Mouse (Mus musculus) hindbrain, embryonic 16.5 days (tissue): Measurements from ENCODE around the gene Rasl10a. TPM values are rescaled to one million over a fixed set of nuclear protein-coding genes. Genes with fewer than 3 reads are reported as not detected.

Experiments
- ATAC-seq: fragments of 200-750 bp; cut with Nextera tagmentation; 2 replicates; pipeline ENCODE4 v1.8.0; 2017; ENCODE audit warnings: moderate TSS enrichment, moderate library complexity
- H3K27ac ChIP-seq: fragments of 300-500 bp; sonication (generic); 2 replicates; pipeline ENCODE4 v1.5.1; 2014; ENCODE audit warnings: low read depth, mild to moderate bottlenecking, control low read depth, low read length, moderate library complexity
- H3K27me3 ChIP-seq: fragments of 300-500 bp; sonication (generic); replicated peaks from 2 replicates; pipeline ENCODE4 v1.6.1; 2014; ENCODE audit warnings: low read length; ENCODE audit not compliant: control insufficient read depth, insufficient read depth
- H3K36me3 ChIP-seq: fragments of 300-500 bp; sonication (generic); 2 replicates; pipeline ENCODE4 v1.6.1; 2014; ENCODE audit warnings: mild to moderate bottlenecking, low read length, moderate library complexity, mixed read lengths; ENCODE audit not compliant: control insufficient read depth, insufficient read depth
- H3K4me1 ChIP-seq: fragments of 300-500 bp; sonication (generic); 2 replicates; pipeline ENCODE4 v1.6.1; 2014; ENCODE audit warnings: low read depth, low read length; ENCODE audit not compliant: control insufficient read depth, insufficient read depth
- H3K4me2 ChIP-seq: fragments of 300-500 bp; sonication (generic); 2 replicates; pipeline ENCODE4 v1.6.1; 2014; ENCODE audit warnings: mild to moderate bottlenecking, low read length, control low read depth, moderate library complexity
- H3K4me3 ChIP-seq: fragments of 300-500 bp; sonication (generic); 2 replicates; pipeline ENCODE4 v1.5.1; 2014; ENCODE audit warnings: mild to moderate bottlenecking, low read length, control low read depth, moderate library complexity
- H3K9ac ChIP-seq: fragments of 300-500 bp; sonication (generic); 2 replicates; pipeline ENCODE4 v1.6.1; 2014; ENCODE audit warnings: low read depth, mild to moderate bottlenecking, control low read depth, low read length, moderate library complexity
- H3K9me3 ChIP-seq: fragments of 300-500 bp; sonication (generic); 2 replicates; pipeline ENCODE4 v1.6.1; 2014; ENCODE audit warnings: mild to moderate bottlenecking, low read length, moderate library complexity; ENCODE audit not compliant: control insufficient read depth
- WGBS: fragments of 180-500 bp; shearing (Covaris S2); extraction: QIAGEN DNeasy Blood & Tissue Kit; methylation state at CpG from one replicate; pipeline ENCODE4 v1.1.7; 2014; 5-methylcytosine and 5-hydroxymethylcytosine counted together
- polyA plus RNA-seq: library from polyadenylated mRNA; unstranded; fragments of >200 nt; fragmentation: Nextera tagmentation; extraction: Ambion mirVana; gene quantifications from 2 replicates; pipeline ENCODE4 v1.2.1, GENCODE M21; 2015

Gene Rasl10a
- polyA plus RNA-seq, 1 experiment from 2014 or later: 2.0 TPM

- Histone ChIP-seq H3K4me2 (peak overlapping the region; percentile 77), H3K36me3 (peaks cover 6% of the 10 kb centered on the region), H3K27ac (no peak overlapping the region), H3K4me3 (peak overlapping the region; percentile 88), H3K9me3 (no peaks in the 10 kb centered on the region), H3K27me3 (no peaks in the 10 kb centered on the region), H3K9ac (no peak overlapping the region), H3K4me1 (peaks cover 31% of the 10 kb centered on the region)
- ATAC-seq: no peak
- WGBS: 69% methylated on average over 8 of the region's 8 CpGs
Measured at GRCm38 (mm10) chr11:5096480-5097020, 38.6 kb downstream of the Rasl10a start.

- no peaks in the 10 kb centered on the region for H3K36me3 ChIP-seq
- H3K27ac ChIP-seq: peak overlapping the region; percentile 98
- H3K4me2 ChIP-seq: peak overlapping the region; percentile 77
- H3K27me3 ChIP-seq: no peaks in the 10 kb centered on the region
- peaks cover 33% of the 10 kb centered on the region for H3K4me1 ChIP-seq
- WGBS: under 1% methylated on average over 44 of the region's 44 CpGs
- peak; percentile 9; the same call in 1 of the 2 replicates for ATAC-seq
- peak overlapping the region; percentile 88 for H3K4me3 ChIP-seq
- peak overlapping the region; percentile 93 for H3K9ac ChIP-seq
- H3K9me3 ChIP-seq: no peaks in the 10 kb centered on the region
Measured at GRCm38 (mm10) chr11:5098035-5098735, 40.3 kb downstream of the Rasl10a start.

GRCm38 (mm10) chr11:5098736-5099542 is 41.0 kb downstream of the Rasl10a start, which contains the start of the genes Rhbdd3 and Ewsr1:
TSS of gene Rhbdd3 (plus strand) at chr11:5098926.
TSS of gene Ewsr1 (minus strand) at chr11:5099266.
- ATAC-seq: peak; percentile 86
- WGBS: under 1% methylated on average over 86 of the region's 92 CpGs
- H3K27ac ChIP-seq: peak within 1 kb of the TSS; percentile 98
- peaks cover 33% of the 10 kb centered on the region for H3K4me1 ChIP-seq
- no peaks in the 10 kb centered on the region for H3K9me3 ChIP-seq
- H3K27me3 ChIP-seq: no peaks in the 10 kb centered on the region
- peak within 1 kb of the TSS; percentile 88 for H3K4me3 ChIP-seq
- H3K9ac ChIP-seq: peak within 1 kb of the TSS; percentile 93
- H3K36me3 ChIP-seq: peaks cover 4% of the 10 kb centered on the region; the same call in 1 of the 2 replicates
- peak within 1 kb of the TSS; percentile 93 for H3K4me2 ChIP-seq

- Histone ChIP-seq H3K27ac (peak overlapping the region; percentile 98), H3K36me3 (peaks cover 4% of the 10 kb centered on the region; the same call in 1 of the 2 replicates), H3K9ac (peak overlapping the region; percentile 93), H3K4me3 (peak overlapping the region; percentile 88), H3K27me3 (no peaks in the 10 kb centered on the region), H3K4me1 (peaks cover 33% of the 10 kb centered on the region), H3K4me2 (peak overlapping the region; percentile 93), H3K9me3 (no peaks in the 10 kb centered on the region)
- 0% methylated on average over 31 of the region's 31 CpGs for WGBS
- peak; percentile 75 for ATAC-seq
Measured at GRCm38 (mm10) chr11:5099576-5100183, 41.8 kb downstream of the Rasl10a start.

GRCm38 (mm10) chr11:5100283-5100682 is 42.4 kb downstream of the Rasl10a start:
- Histone ChIP-seq H3K9ac (peak overlapping the region; percentile 93), H3K4me2 (peak overlapping the region; percentile 93), H3K27ac (peak overlapping the region; percentile 98), H3K36me3 (peaks cover 8% of the 10 kb centered on the region; the same call in 1 of the 2 replicates), H3K4me3 (peak overlapping the region; percentile 88), H3K27me3 (no peaks in the 10 kb centered on the region), H3K9me3 (no peaks in the 10 kb centered on the region), H3K4me1 (peaks cover 33% of the 10 kb centered on the region)
- ATAC-seq: no peak
- WGBS: 3% methylated on average over 7 of the region's 7 CpGs

GRCm38 (mm10) chr11:5100801-5101200 is 42.9 kb downstream of the Rasl10a start:
- Histone ChIP-seq H3K9ac (peak overlapping the region; percentile 93), H3K9me3 (no peaks in the 10 kb centered on the region), H3K4me2 (peak overlapping the region; percentile 93), H3K36me3 (peaks cover 8% of the 10 kb centered on the region; the same call in 1 of the 2 replicates), H3K27me3 (no peaks in the 10 kb centered on the region), H3K4me1 (peaks cover 32% of the 10 kb centered on the region), H3K4me3 (peak overlapping the region; percentile 88), H3K27ac (peak overlapping the region; percentile 98)
- 32% methylated on average over 5 of the region's 5 CpGs for WGBS
- ATAC-seq: no peak

- no peak overlapping the region for H3K9ac ChIP-seq
- H3K27ac ChIP-seq: no peak overlapping the region
- H3K4me3 ChIP-seq: no peak overlapping the region
- H3K4me2 ChIP-seq: no peak overlapping the region
- H3K4me1 ChIP-seq: peaks cover 25% of the 10 kb centered on the region
- ATAC-seq: no peak
- no peaks in the 10 kb centered on the region for H3K27me3 ChIP-seq
- no peaks in the 10 kb centered on the region for H3K9me3 ChIP-seq
- peaks cover 8% of the 10 kb centered on the region; the same call in 1 of the 2 replicates for H3K36me3 ChIP-seq
- WGBS: 89% methylated on average over 6 of the region's 6 CpGs
Measured at GRCm38 (mm10) chr11:5101641-5102040, 43.7 kb downstream of the Rasl10a start.

- Histone ChIP-seq H3K4me3 (no peak overlapping the region), H3K27me3 (no peaks in the 10 kb centered on the region), H3K4me1 (peaks cover 17% of the 10 kb centered on the region), H3K36me3 (peaks cover 8% of the 10 kb centered on the region; the same call in 1 of the 2 replicates), H3K4me2 (no peak overlapping the region), H3K9ac (no peak overlapping the region), H3K27ac (no peak overlapping the region), H3K9me3 (no peaks in the 10 kb centered on the region)
- no peak for ATAC-seq
- WGBS: 90% methylated on average over 7 of the region's 7 CpGs
Measured at GRCm38 (mm10) chr11:5102384-5102783, 44.5 kb downstream of the Rasl10a start.
